Mouse (Mus musculus) liver, adult (tissue): ENCODE measurements around the gene Hcfc2.

Experiments
- GATA4 ChIP-seq: IDR thresholded peaks from 2 replicates; pipeline ENCODE4 v1.6.1; 2014; ENCODE audit warnings: mild to moderate bottlenecking, low read length; ENCODE audit not compliant: insufficient replicate concordance

The Hcfc2 gene

GRCm38 (mm10) chr10:82780816-82781215 lies 84.9 kb downstream of the Hcfc2 start:
- no peak for TF ChIP-seq GATA4

DNA sequence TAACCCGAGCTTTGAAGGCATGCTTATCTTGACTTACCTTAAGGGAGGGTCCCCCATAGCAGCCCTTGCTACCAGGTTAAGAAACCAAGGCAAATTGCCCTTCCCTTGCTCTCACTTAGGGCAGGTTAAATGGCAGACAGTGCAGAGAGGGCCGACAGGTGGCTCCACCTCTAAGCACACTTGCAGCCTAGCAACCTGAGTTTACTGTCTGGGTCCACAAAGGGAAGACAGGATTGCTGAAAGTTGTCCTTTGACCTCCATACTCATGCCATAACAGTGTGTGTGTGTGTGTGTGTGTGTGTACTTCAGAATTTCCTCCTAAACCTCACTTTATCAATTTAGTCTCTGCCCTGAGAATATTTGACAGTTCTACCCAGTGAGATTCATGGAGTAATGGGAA lies 86.5 kb downstream of the Hcfc2 start:
- no peak for TF ChIP-seq GATA4

GRCm38 (mm10) chr10:82789181-82789580 lies 93.2 kb downstream of the Hcfc2 start:
- TF ChIP-seq GATA4 = no peak

- TF ChIP-seq GATA4 = peak; percentile 48; the same call in 1 of the 2 replicates
Observed at GRCm38 (mm10) chr10:82790504-82790903, 94.5 kb downstream of the Hcfc2 start.

DNA sequence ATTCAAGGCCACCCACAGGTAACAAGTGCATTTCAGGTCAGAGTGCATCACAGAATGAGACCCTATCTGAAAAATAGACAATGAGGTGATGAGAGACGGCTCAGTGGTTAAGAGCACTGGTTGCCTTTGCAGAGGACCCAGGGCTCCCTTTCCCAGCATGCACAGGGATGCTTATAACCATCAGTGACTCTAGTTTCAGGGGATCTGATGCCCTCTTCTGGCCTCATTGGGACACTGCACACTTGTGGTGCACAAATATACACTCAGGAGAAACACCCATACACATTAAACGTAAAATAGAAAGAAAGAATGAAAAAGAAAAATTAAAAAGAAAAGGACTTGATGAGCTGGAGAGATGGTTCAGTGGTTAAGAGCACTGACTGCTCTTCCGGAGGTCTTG lies 95.8 kb downstream of the Hcfc2 start:
- TF ChIP-seq GATA4 = no peak
